Mouse (Mus musculus) CD8-positive naive resting alpha-beta T cell, adult 2 months (primary cell): ENCODE results near the gene Myh14.

Experiments
- DNase-seq, 2 experiments: peaks; one replicate each; pipeline ENCODE4 v3.0.0; 2022; ENCODE audit warnings: low read depth in 2 of 2, low spot score in 2 of 2

Myh14 gene

GRCm38 (mm10) chr7:44633407-44633806, 37.2 kb downstream of the Myh14 start:
- no peak for DNase-seq

GRCm38 (mm10) chr7:44632676-44633075, 38.0 kb downstream of the Myh14 start:
- DNase-seq: no peak

- DNase-seq: no peak
These were observed 40.2 kb downstream of the Myh14 start for GRCm38 (mm10) chr7:44630437-44630836.

- no peak for DNase-seq
These were observed 42.1 kb downstream of the Myh14 start for GRCm38 (mm10) chr7:44628402-44629034.

GRCm38 (mm10) chr7:44626966-44627365, 43.7 kb downstream of the Myh14 start:
- DNase-seq: no peak

GRCm38 (mm10) chr7:44626068-44626385, 44.6 kb downstream of the Myh14 start:
- DNase-seq: no peak

GRCm38 (mm10) chr7:44625241-44626067, 45.2 kb downstream of the Myh14 start:
- DNase-seq: no peak

GRCm38 (mm10) chr7:44624828-44625227, 45.8 kb downstream of the Myh14 start:
- no peak for DNase-seq

- no peak for DNase-seq
These were observed 46.2 kb downstream of the Myh14 start for GRCm38 (mm10) chr7:44624543-44624826.

- no peak for DNase-seq
These were observed 46.7 kb downstream of the Myh14 start for GRCm38 (mm10) chr7:44623714-44624542.

GRCm38 (mm10) chr7:44617059-44617458, 53.6 kb downstream of the Myh14 start:
- DNase-seq: no peak

GRCm38 (mm10) chr7:44615987-44616386, 54.7 kb downstream of the Myh14 start:
- no peak for DNase-seq

- no peak for DNase-seq
These were observed 55.3 kb downstream of the Myh14 start for GRCm38 (mm10) chr7:44615309-44615708.

- no peak for DNase-seq
These were observed 56.5 kb downstream of the Myh14 start for GRCm38 (mm10) chr7:44614041-44614688.

GRCm38 (mm10) chr7:44612192-44612591, 58.5 kb downstream of the Myh14 start:
- DNase-seq: no peak

GRCm38 (mm10) chr7:44606171-44606901, 64.3 kb downstream of the Myh14 start:
- no peak for DNase-seq

- no peak for DNase-seq
These were observed 65.2 kb downstream of the Myh14 start for GRCm38 (mm10) chr7:44605436-44605835.

GRCm38 (mm10) chr7:44604619-44605018, 66.0 kb downstream of the Myh14 start:
- DNase-seq: no peak

GRCm38 (mm10) chr7:44604139-44604606, 66.5 kb downstream of the Myh14 start:
- DNase-seq: no peak

- DNase-seq: no peak
These were observed 67.3 kb downstream of the Myh14 start for GRCm38 (mm10) chr7:44603186-44603855.
